Mouse (Mus musculus) kidney, embryonic 15.5 days (tissue): ENCODE data around the gene Jazf1. TPM values are rescaled to one million over a fixed set of nuclear protein-coding genes. Genes with fewer than 3 reads are reported as not detected.
A peak's percentile ranks its signal among the peaks of the same experiment; 100 is the strongest.

Experiments used
- ATAC-seq: fragments of 200-750 bp; cut with Nextera tagmentation; replicated peaks from 2 replicates; pipeline ENCODE4 v1.8.0; 2017; ENCODE audit warnings: moderate TSS enrichment; ENCODE audit not compliant: low FRiP score
- H3K27ac ChIP-seq: fragments of 300-500 bp; sonication (generic); 2 replicates; pipeline ENCODE4 v1.5.1; 2015; ENCODE audit warnings: mild to moderate bottlenecking, inconsistent platforms
- H3K27me3 ChIP-seq: fragments of 300-500 bp; sonication (generic); 2 replicates; pipeline ENCODE4 v1.6.1; 2015; ENCODE audit warnings: inconsistent platforms
- H3K36me3 ChIP-seq: fragments of 300-500 bp; sonication (generic); 2 replicates; pipeline ENCODE4 v1.6.1; 2015; ENCODE audit warnings: inconsistent platforms
- H3K4me1 ChIP-seq: fragments of 300-500 bp; sonication (generic); 2 replicates; pipeline ENCODE4 v1.6.1; 2015; ENCODE audit warnings: inconsistent platforms
- H3K4me2 ChIP-seq: fragments of 300-500 bp; sonication (generic); 2 replicates; pipeline ENCODE4 v1.6.1; 2015; ENCODE audit warnings: moderate library complexity, mild to moderate bottlenecking, inconsistent platforms
- H3K4me3 ChIP-seq: fragments of 300-500 bp; sonication (generic); replicated peaks from 2 replicates; pipeline ENCODE4 v1.5.1; 2015; ENCODE audit warnings: mild to moderate bottlenecking, inconsistent platforms
- H3K9ac ChIP-seq: fragments of 300-500 bp; sonication (generic); 2 replicates; pipeline ENCODE4 v1.6.1; 2015; ENCODE audit warnings: mild to moderate bottlenecking, inconsistent platforms
- H3K9me3 ChIP-seq: fragments of 300-500 bp; sonication (generic); replicated peaks from 2 replicates; pipeline ENCODE4 v1.6.1; 2016; ENCODE audit warnings: inconsistent platforms
- WGBS: fragments of 180-500 bp; shearing (Covaris S2); methylation state at CpG from one replicate; pipeline ENCODE4 v1.1.7; 2015; ENCODE audit warnings: mixed read lengths; 5-methylcytosine and 5-hydroxymethylcytosine counted together
- polyA plus RNA-seq: library from polyadenylated mRNA; unstranded; fragments of >200 nt; fragmentation: Nextera tagmentation; extraction: Ambion mirVana; gene quantifications from 2 replicates; pipeline ENCODE4 v1.2.1, GENCODE M21; 2015

Jazf1 gene
- polyA plus RNA-seq, 1 experiment from 2014 or later, result 3.9 TPM

- Histone ChIP-seq H3K9me3 (no peaks in the 10 kb centered on the region), H3K27ac (no peak overlapping the region), H3K4me1 (peaks cover 11% of the 10 kb centered on the region; the same call in 1 of the 2 replicates), H3K9ac (no peak overlapping the region), H3K4me3 (no peak overlapping the region), H3K4me2 (no peak overlapping the region), H3K36me3 (no peaks in the 10 kb centered on the region), H3K27me3 (peaks cover 14% of the 10 kb centered on the region)
- no peak for ATAC-seq
- 56% methylated on average over 8 of the region's 8 CpGs for WGBS
Measured at GRCm38 (mm10) chr6:52852404-52853107, 215.9 kb downstream of the Jazf1 start.

DNA sequence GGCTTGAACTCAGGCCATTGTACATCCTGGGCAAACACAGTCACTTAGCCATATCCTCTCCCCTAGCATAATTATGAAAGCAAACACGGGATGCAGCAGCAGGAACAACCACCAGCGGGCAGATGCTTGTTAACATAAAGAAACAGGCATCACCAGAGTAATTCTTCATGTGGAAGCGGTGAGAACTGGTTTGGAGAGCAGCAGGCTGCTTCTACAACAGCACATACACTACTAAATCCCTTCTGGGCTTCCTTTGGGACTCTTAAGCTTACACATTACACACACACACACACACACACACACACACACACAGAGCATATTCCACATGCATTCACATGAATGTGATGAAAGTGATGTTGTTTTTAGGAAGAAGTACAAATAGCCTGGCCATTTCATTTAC lies 216.5 kb downstream of the Jazf1 start:
- Histone ChIP-seq H3K27me3 (peaks cover 14% of the 10 kb centered on the region), H3K9ac (no peak overlapping the region), H3K36me3 (no peaks in the 10 kb centered on the region), H3K4me1 (peaks cover 7% of the 10 kb centered on the region; the same call in 1 of the 2 replicates), H3K9me3 (no peaks in the 10 kb centered on the region), H3K4me2 (no peak overlapping the region), H3K27ac (no peak overlapping the region), H3K4me3 (no peak overlapping the region)
- WGBS, result 71% methylated on average over 3 of the region's 3 CpGs
- no peak for ATAC-seq

- H3K9me3 ChIP-seq, result no peaks in the 10 kb centered on the region
- 61% methylated on average over 5 of the region's 5 CpGs for WGBS
- 0 out of 2 replicates have a peak overlapping the region, but pooled peaks have one; percentile 16 for H3K27ac ChIP-seq
- H3K4me2 ChIP-seq, result no peak overlapping the region
- H3K4me3 ChIP-seq, result no peak overlapping the region
- H3K36me3 ChIP-seq, result no peaks in the 10 kb centered on the region
- no peak overlapping the region for H3K9ac ChIP-seq
- peaks cover 13% of the 10 kb centered on the region for H3K27me3 ChIP-seq
- H3K4me1 ChIP-seq, result peaks cover 7% of the 10 kb centered on the region; the same call in 1 of the 2 replicates
- ATAC-seq, result no peak
Measured at GRCm38 (mm10) chr6:52851019-52851418, 217.4 kb downstream of the Jazf1 start.

DNA sequence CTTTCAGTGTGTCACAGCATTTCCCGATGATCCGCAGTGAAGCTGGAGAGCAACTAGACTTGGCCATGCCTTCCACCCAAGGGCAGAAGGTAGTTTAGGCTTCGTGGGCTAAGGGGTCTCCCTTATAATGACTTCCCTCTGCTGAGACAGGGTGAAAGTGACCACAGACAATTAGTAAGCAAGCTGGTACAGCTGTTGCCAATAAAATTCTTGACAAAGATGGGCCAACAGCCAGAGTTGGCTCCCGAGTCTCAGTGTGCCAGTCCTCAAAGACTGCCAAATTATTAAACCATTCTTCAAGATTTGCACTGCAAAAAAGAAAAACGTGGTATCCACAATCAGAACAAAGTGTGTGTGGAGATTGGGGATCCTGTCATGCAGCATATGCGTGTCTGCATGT lies 220.2 kb downstream of the Jazf1 start:
- H3K4me1 ChIP-seq, result peaks cover 7% of the 10 kb centered on the region; the same call in 1 of the 2 replicates
- ATAC-seq, result no peak
- no peak overlapping the region for H3K4me3 ChIP-seq
- peaks cover 9% of the 10 kb centered on the region; the same call in 1 of the 2 replicates for H3K27me3 ChIP-seq
- H3K9me3 ChIP-seq, result no peaks in the 10 kb centered on the region
- WGBS, result 80% methylated on average over 6 of the region's 6 CpGs
- H3K9ac ChIP-seq, result no peak overlapping the region
- no peak overlapping the region for H3K27ac ChIP-seq
- H3K4me2 ChIP-seq, result no peak overlapping the region
- H3K36me3 ChIP-seq, result no peaks in the 10 kb centered on the region

DNA sequence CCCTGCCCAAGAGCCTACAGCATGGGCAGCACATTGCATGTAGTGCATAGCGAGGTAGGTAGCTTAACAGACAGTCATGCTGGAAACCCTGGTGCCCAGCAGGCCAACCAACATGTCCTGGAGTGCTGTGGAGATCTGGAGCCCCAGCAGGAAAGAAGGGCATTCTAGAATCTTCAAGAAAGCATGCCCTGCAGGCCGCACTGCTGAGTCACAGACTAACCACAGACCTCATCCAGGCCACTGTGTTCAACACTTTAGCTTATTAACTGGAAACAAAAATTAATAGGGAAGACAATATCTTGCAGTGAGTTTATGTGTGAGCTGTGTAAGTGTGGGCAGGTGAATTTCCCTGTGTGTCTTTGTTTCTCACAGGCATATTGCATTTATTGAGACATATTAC lies 222.1 kb downstream of the Jazf1 start:
- no peak for ATAC-seq
- no peak overlapping the region for H3K27ac ChIP-seq
- WGBS, result 90% methylated on average over 2 of the region's 2 CpGs

GRCm38 (mm10) chr6:52844741-52845140 lies 223.7 kb downstream of the Jazf1 start:
- Histone ChIP-seq H3K9ac (no peak overlapping the region), H3K4me1 (peaks cover 10% of the 10 kb centered on the region), H3K4me3 (no peak overlapping the region), H3K9me3 (no peaks in the 10 kb centered on the region), H3K4me2 (no peak overlapping the region), H3K36me3 (no peaks in the 10 kb centered on the region), H3K27ac (no peak overlapping the region), H3K27me3 (peaks cover 17% of the 10 kb centered on the region)
- ATAC-seq, result no peak
- WGBS, result 62% methylated on average over 3 of the region's 3 CpGs

More for the DNA sequence above, 222.1 kb downstream of the Jazf1 start:
- no peak overlapping the region for H3K4me3 ChIP-seq
- peaks cover 6% of the 10 kb centered on the region for H3K4me1 ChIP-seq
- H3K4me2 ChIP-seq, result no peak overlapping the region
- no peak overlapping the region for H3K9ac ChIP-seq
- no peaks in the 10 kb centered on the region for H3K9me3 ChIP-seq
- H3K27me3 ChIP-seq, result peaks cover 11% of the 10 kb centered on the region; the same call in 1 of the 2 replicates
- no peaks in the 10 kb centered on the region for H3K36me3 ChIP-seq

DNA sequence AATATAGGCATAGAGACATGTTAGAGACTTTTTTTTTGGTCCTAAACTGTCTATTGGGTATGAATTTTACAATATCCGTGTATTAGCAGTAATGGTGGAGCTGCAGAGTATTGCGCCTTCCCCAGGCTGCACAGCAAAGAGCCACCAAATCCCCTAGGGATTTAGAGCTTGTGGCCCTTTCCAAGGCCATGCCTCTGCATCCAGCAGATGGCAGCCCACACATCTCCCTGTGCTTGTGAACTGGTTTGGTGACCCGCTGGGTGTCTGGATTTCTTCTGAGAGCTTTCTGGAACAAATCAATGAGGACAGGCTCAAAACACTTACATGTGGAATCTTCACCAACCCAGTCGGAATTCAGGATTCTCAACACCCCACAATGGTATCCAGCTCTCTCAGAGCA lies 225.4 kb downstream of the Jazf1 start:
- no peaks in the 10 kb centered on the region for H3K36me3 ChIP-seq
- H3K4me1 ChIP-seq, result peaks cover 21% of the 10 kb centered on the region
- no peak for ATAC-seq
- H3K4me3 ChIP-seq, result no peak overlapping the region
- no peak overlapping the region for H3K9ac ChIP-seq
- no peak overlapping the region for H3K4me2 ChIP-seq
- 65% methylated on average over 4 of the region's 4 CpGs for WGBS
- no peaks in the 10 kb centered on the region for H3K9me3 ChIP-seq
- peaks cover 22% of the 10 kb centered on the region for H3K27me3 ChIP-seq
- no peak overlapping the region for H3K27ac ChIP-seq

DNA sequence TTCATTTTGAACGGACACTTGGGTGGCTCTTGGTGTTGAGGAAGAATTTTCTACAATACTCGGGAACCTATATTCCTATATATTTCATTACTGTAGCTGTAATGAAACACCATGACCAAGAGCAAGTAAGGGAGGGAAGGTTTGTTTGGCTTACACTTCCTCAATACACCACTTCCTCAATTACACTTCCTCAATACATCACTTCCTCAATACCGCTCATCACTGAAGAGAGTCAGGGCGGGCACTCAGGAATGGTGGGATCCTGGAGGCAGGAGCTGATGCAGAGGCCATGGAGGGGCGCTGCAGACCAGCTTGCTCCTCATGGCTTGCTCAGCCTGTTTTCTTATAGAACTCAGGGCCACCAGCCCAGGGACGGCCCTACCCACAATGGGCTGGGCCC lies 225.8 kb downstream of the Jazf1 start:
- peaks cover 24% of the 10 kb centered on the region for H3K4me1 ChIP-seq
- H3K4me2 ChIP-seq, result no peak overlapping the region
- no peak for ATAC-seq
- 81% methylated on average over 6 of the region's 6 CpGs for WGBS
- no peak overlapping the region for H3K4me3 ChIP-seq
- H3K27ac ChIP-seq, result no peak overlapping the region
- peaks cover 22% of the 10 kb centered on the region for H3K27me3 ChIP-seq
- H3K36me3 ChIP-seq, result no peaks in the 10 kb centered on the region
- H3K9me3 ChIP-seq, result no peaks in the 10 kb centered on the region
- H3K9ac ChIP-seq, result no peak overlapping the region

- Histone ChIP-seq H3K36me3 (no peaks in the 10 kb centered on the region), H3K4me1 (peaks cover 31% of the 10 kb centered on the region), H3K27me3 (peaks cover 22% of the 10 kb centered on the region), H3K27ac (no peak overlapping the region), H3K4me2 (no peak overlapping the region), H3K4me3 (no peak overlapping the region), H3K9ac (no peak overlapping the region), H3K9me3 (no peaks in the 10 kb centered on the region)
- no peak for ATAC-seq
- WGBS, result 78% methylated on average over 2 of the region's 2 CpGs
Measured at GRCm38 (mm10) chr6:52841611-52842010, 226.8 kb downstream of the Jazf1 start.

DNA sequence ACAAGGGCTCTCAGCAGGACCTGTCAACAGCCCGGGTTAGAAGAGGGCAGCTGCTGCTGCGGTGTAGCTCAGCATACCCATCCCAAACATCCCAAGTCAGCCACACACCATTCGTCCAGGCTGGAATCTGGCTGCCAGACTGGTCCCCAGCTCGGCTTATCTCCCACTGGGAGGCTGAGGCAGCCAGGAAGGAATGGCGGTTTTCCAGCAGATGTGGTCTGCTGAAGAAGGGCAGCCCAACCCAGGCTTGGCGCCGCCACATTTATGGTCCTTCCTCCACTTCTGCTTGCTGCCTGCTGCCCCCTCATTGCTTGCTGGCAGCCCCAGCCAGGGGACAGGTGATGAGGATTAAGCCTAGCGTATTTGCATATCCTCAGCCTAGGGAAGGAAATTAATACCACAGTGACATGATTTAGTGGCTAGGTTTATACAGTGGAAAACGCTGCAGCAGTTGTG lies 227.8 kb downstream of the Jazf1 start:
- Histone ChIP-seq H3K4me1 (peaks cover 37% of the 10 kb centered on the region), H3K9me3 (no peaks in the 10 kb centered on the region), H3K4me2 (no peak overlapping the region), H3K9ac (no peak overlapping the region), H3K27ac (no peak overlapping the region), H3K4me3 (no peak overlapping the region), H3K27me3 (peaks cover 25% of the 10 kb centered on the region), H3K36me3 (no peaks in the 10 kb centered on the region)
- WGBS, result 26% methylated on average over 9 of the region's 9 CpGs
- no peak for ATAC-seq

DNA sequence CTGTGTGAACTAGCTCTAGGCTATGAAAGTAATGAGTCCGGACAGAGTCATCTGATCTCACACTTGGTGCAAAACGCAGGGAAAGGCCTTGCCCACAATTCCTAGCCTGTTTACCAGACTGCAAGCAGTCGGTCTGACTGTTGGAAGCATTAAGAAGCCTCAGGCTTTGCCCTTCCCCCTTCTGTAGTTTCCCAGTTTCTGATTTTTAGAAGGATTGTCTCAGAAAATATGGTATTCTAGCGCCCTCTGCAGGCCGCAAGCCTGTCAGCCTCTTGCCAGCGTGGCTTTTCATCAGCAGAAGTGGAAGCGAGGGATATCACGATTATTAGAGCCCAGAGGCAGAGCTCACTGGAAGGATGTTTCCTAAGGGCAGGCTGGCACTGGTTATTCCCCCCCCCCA lies 229.7 kb downstream of the Jazf1 start:
- no peaks in the 10 kb centered on the region for H3K36me3 ChIP-seq
- no peak overlapping the region for H3K27ac ChIP-seq
- WGBS, result under 1% methylated on average over 8 of the region's 8 CpGs
- ATAC-seq, result 0 out of 2 replicates have a peak, but pooled peaks have one; percentile 22
- H3K4me3 ChIP-seq, result no peak overlapping the region
- no peak overlapping the region for H3K9ac ChIP-seq
- 0 out of 2 replicates have a peak overlapping the region, but pooled peaks have one; percentile 28 for H3K4me2 ChIP-seq
- no peaks in the 10 kb centered on the region for H3K9me3 ChIP-seq
- peaks cover 37% of the 10 kb centered on the region for H3K4me1 ChIP-seq
- H3K27me3 ChIP-seq, result peaks cover 20% of the 10 kb centered on the region

- peaks cover 20% of the 10 kb centered on the region for H3K27me3 ChIP-seq
- H3K4me2 ChIP-seq, result no peak overlapping the region
- 38% methylated on average over 4 of the region's 4 CpGs for WGBS
- H3K4me1 ChIP-seq, result peaks cover 37% of the 10 kb centered on the region
- no peak for ATAC-seq
- H3K9me3 ChIP-seq, result no peaks in the 10 kb centered on the region
- no peak overlapping the region for H3K9ac ChIP-seq
- no peak overlapping the region for H3K27ac ChIP-seq
- no peaks in the 10 kb centered on the region for H3K36me3 ChIP-seq
- H3K4me3 ChIP-seq, result no peak overlapping the region
Measured at GRCm38 (mm10) chr6:52837792-52838191, 230.6 kb downstream of the Jazf1 start.
